Mouse (Mus musculus) cortical plate, adult 2 months (tissue): Measurements from ENCODE around the gene Klf12.

Experiments used
- CTCF ChIP-seq: fragments of 200-500 bp; IDR thresholded peaks from 2 replicates; pipeline ENCODE4 v1.5.1; 2011; ENCODE audit warnings: mild to moderate bottlenecking, control low read depth, low read length; ENCODE audit not compliant: insufficient read depth; ENCODE audit errors: extremely low read depth
- POLR2A ChIP-seq: fragments of 200-500 bp; IDR thresholded peaks from 2 replicates; pipeline ENCODE4 v1.6.1; 2011; ENCODE audit warnings: mild to moderate bottlenecking, low read length, control low read depth; ENCODE audit not compliant: insufficient read depth; ENCODE audit errors: extremely low read depth

DNA sequence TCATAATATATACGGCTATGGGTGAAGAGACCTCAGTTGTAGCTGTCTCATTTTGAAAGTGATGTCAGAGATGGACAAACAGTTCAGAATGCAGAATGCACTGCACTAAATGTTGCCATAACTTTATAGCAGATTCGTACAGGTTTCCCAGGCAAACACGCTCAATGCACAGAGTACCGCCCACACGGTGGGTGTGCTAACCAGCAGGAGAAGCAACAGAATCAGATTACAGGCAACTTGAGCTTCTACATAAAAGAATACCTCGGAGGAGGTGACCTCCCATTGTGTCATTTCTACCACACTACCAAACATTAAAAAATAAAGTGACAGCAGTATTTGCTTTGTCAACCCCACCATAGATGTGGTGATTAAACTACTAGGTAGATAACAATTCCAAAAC lies 171.1 kb downstream of the Klf12 start:
- no peak for TF ChIP-seq POLR2A
- TF ChIP-seq CTCF: no peak
